Mouse (Mus musculus) midbrain, embryonic 16.5 days (tissue): Measurements from ENCODE around the gene Fau. TPM values are rescaled to one million over a fixed set of nuclear protein-coding genes. Genes with fewer than 3 reads are reported as not detected.

ENCODE experiments used
- ATAC-seq: fragments of 200-750 bp; cut with Nextera tagmentation; 2 replicates; pipeline ENCODE4 v1.8.0; 2017; ENCODE audit warnings: moderate TSS enrichment
- H3K27ac ChIP-seq: fragments of 300-500 bp; sonication (generic); 2 replicates; pipeline ENCODE4 v1.5.1; 2014; ENCODE audit warnings: mild to moderate bottlenecking, low read length, mixed read lengths
- H3K27me3 ChIP-seq: fragments of 300-500 bp; sonication (generic); 2 replicates; pipeline ENCODE4 v1.6.1; 2014; ENCODE audit warnings: low read depth, low read length, mixed read lengths; ENCODE audit not compliant: control insufficient read depth, insufficient read depth
- H3K36me3 ChIP-seq: fragments of 300-500 bp; sonication (generic); 2 replicates; pipeline ENCODE4 v1.6.1; 2014; ENCODE audit warnings: mild to moderate bottlenecking, low read length, moderate library complexity, mixed read lengths; ENCODE audit not compliant: control insufficient read depth, insufficient read depth
- H3K4me1 ChIP-seq: fragments of 300-500 bp; sonication (generic); 2 replicates; pipeline ENCODE4 v1.6.1; 2014; ENCODE audit warnings: mild to moderate bottlenecking, low read length, mixed read lengths; ENCODE audit not compliant: control insufficient read depth, insufficient read depth
- H3K4me2 ChIP-seq: fragments of 300-500 bp; sonication (generic); 2 replicates; pipeline ENCODE4 v1.6.1; 2014; ENCODE audit warnings: mild to moderate bottlenecking, low read length, mixed read lengths
- H3K4me3 ChIP-seq: fragments of 300-500 bp; sonication (generic); 2 replicates; pipeline ENCODE4 v1.5.1; 2014; ENCODE audit warnings: low read depth, mild to moderate bottlenecking, low read length, moderate library complexity, mixed read lengths
- H3K9ac ChIP-seq: fragments of 300-500 bp; sonication (generic); 2 replicates; pipeline ENCODE4 v1.6.1; 2014; ENCODE audit warnings: low read depth, low read length, mixed read lengths
- H3K9me3 ChIP-seq: fragments of 300-500 bp; sonication (generic); replicated peaks from 2 replicates; pipeline ENCODE4 v1.6.1; 2014; ENCODE audit warnings: mild to moderate bottlenecking, low read length, mixed read lengths; ENCODE audit not compliant: control insufficient read depth, poor library complexity, severe bottlenecking
- WGBS: fragments of 180-500 bp; shearing (Covaris S2); extraction: QIAGEN DNeasy Blood & Tissue Kit; methylation state at CpG from one replicate; pipeline ENCODE4 v1.1.7; 2014; 5-methylcytosine and 5-hydroxymethylcytosine counted together
- polyA plus RNA-seq: library from polyadenylated mRNA; unstranded; fragments of >200 nt; fragmentation: Nextera tagmentation; extraction: Ambion mirVana; gene quantifications from 2 replicates; pipeline ENCODE4 v1.2.1, GENCODE M21; 2015

Gene Fau
- polyA plus RNA-seq = 459 and 498 TPM in 2 replicates

GRCm38 (mm10) chr19:6057313-6058096 is at the start of gene Fau, which contains the start of gene Mrpl49:
Gene Fau (plus strand): TSS chr19:6057844.
Gene Mrpl49 (minus strand): TSS chr19:6057785.
- peak within 1 kb of the TSS; percentile 91 for H3K9ac ChIP-seq
- H3K27me3 ChIP-seq = no peaks in the 10 kb centered on the region
- H3K9me3 ChIP-seq = no peaks in the 10 kb centered on the region
- peak; percentile 79 for ATAC-seq
- peak within 1 kb of the TSS; percentile 67 for H3K4me3 ChIP-seq
- H3K4me2 ChIP-seq = peak within 1 kb of the TSS; percentile 88
- H3K36me3 ChIP-seq = peaks cover 18% of the 10 kb centered on the region
- peak within 1 kb of the TSS; percentile 86 for H3K27ac ChIP-seq
- WGBS = under 1% methylated on average over 62 of the region's 63 CpGs
- peaks cover 31% of the 10 kb centered on the region for H3K4me1 ChIP-seq

GRCm38 (mm10) chr19:6009137-6009536 is 48.5 kb upstream of the Fau start:
- no peak overlapping the region for H3K9ac ChIP-seq
- no peak overlapping the region for H3K4me3 ChIP-seq
- no peaks in the 10 kb centered on the region for H3K4me1 ChIP-seq
- no peak overlapping the region for H3K27ac ChIP-seq
- no peak for ATAC-seq
- H3K9me3 ChIP-seq = no peaks in the 10 kb centered on the region
- no peaks in the 10 kb centered on the region for H3K36me3 ChIP-seq
- H3K27me3 ChIP-seq = no peaks in the 10 kb centered on the region
- H3K4me2 ChIP-seq = no peak overlapping the region
- WGBS = 61% methylated on average over 8 of the region's 8 CpGs

- Histone ChIP-seq H3K4me2 (no peak overlapping the region), H3K9me3 (no peaks in the 10 kb centered on the region), H3K4me3 (no peak overlapping the region), H3K4me1 (peaks cover 3% of the 10 kb centered on the region; the same call in 1 of the 2 replicates), H3K36me3 (no peaks in the 10 kb centered on the region), H3K27ac (no peak overlapping the region), H3K27me3 (peaks cover 8% of the 10 kb centered on the region; the same call in 1 of the 2 replicates), H3K9ac (no peak overlapping the region)
- WGBS = 85% methylated on average over 10 of the region's 10 CpGs
- no peak for ATAC-seq
Measured at GRCm38 (mm10) chr19:6013691-6014090, 44.0 kb upstream of the Fau start.

GRCm38 (mm10) chr19:6014991-6015510 is 42.6 kb upstream of the Fau start:
- WGBS = 2% methylated on average over 17 of the region's 18 CpGs
- H3K4me1 ChIP-seq = peaks cover 3% of the 10 kb centered on the region; the same call in 1 of the 2 replicates
- no peak overlapping the region; the same call in 1 of the 2 replicates for H3K27ac ChIP-seq
- H3K9ac ChIP-seq = peak overlapping the region; percentile 75
- peak overlapping the region; percentile 54 for H3K4me3 ChIP-seq
- H3K27me3 ChIP-seq = peaks cover 8% of the 10 kb centered on the region; the same call in 1 of the 2 replicates
- H3K9me3 ChIP-seq = no peaks in the 10 kb centered on the region
- H3K4me2 ChIP-seq = peak overlapping the region; percentile 94
- peak; percentile 64 for ATAC-seq
- no peaks in the 10 kb centered on the region for H3K36me3 ChIP-seq

GRCm38 (mm10) chr19:6015511-6016315 is 41.9 kb upstream of the Fau start, which contains the start of gene Capn1:
Gene Capn1 (minus strand): TSS chr19:6015897.
- ATAC-seq = peak; percentile 84
- Histone ChIP-seq H3K4me1 (peaks cover 3% of the 10 kb centered on the region; the same call in 1 of the 2 replicates), H3K36me3 (no peaks in the 10 kb centered on the region), H3K9me3 (no peaks in the 10 kb centered on the region), H3K27me3 (peaks cover 8% of the 10 kb centered on the region; the same call in 1 of the 2 replicates), H3K27ac (peak within 1 kb of the TSS; percentile 10), H3K4me2 (peak within 1 kb of the TSS; percentile 94), H3K9ac (peak within 1 kb of the TSS; percentile 75), H3K4me3 (peak within 1 kb of the TSS; percentile 54)
- 3% methylated on average over 40 of the region's 40 CpGs for WGBS

GRCm38 (mm10) chr19:6016532-6016931 is 41.1 kb upstream of the Fau start:
- Histone ChIP-seq H3K9me3 (no peaks in the 10 kb centered on the region), H3K9ac (no peak overlapping the region), H3K27me3 (peaks cover 8% of the 10 kb centered on the region; the same call in 1 of the 2 replicates), H3K4me1 (peaks cover 3% of the 10 kb centered on the region; the same call in 1 of the 2 replicates), H3K4me3 (no peak overlapping the region), H3K36me3 (no peaks in the 10 kb centered on the region), H3K4me2 (peak overlapping the region; percentile 94), H3K27ac (no peak overlapping the region)
- ATAC-seq = no peak
- 37% methylated on average over 7 of the region's 7 CpGs for WGBS

- WGBS = 32% methylated on average over 15 of the region's 15 CpGs
- no peak overlapping the region for H3K9ac ChIP-seq
- H3K9me3 ChIP-seq = no peaks in the 10 kb centered on the region
- H3K4me3 ChIP-seq = no peak overlapping the region
- peaks cover 8% of the 10 kb centered on the region; the same call in 1 of the 2 replicates for H3K27me3 ChIP-seq
- no peak for ATAC-seq
- H3K4me1 ChIP-seq = peaks cover 3% of the 10 kb centered on the region; the same call in 1 of the 2 replicates
- H3K27ac ChIP-seq = no peak overlapping the region
- no peak overlapping the region for H3K4me2 ChIP-seq
- H3K36me3 ChIP-seq = no peaks in the 10 kb centered on the region
Measured at GRCm38 (mm10) chr19:6018142-6019089, 39.2 kb upstream of the Fau start.

GRCm38 (mm10) chr19:6020276-6020675 is 37.4 kb upstream of the Fau start:
- Histone ChIP-seq H3K9ac (no peak overlapping the region), H3K9me3 (no peaks in the 10 kb centered on the region), H3K4me1 (no peaks in the 10 kb centered on the region; the same call in 1 of the 2 replicates), H3K4me2 (no peak overlapping the region), H3K27ac (no peak overlapping the region), H3K27me3 (peaks cover 8% of the 10 kb centered on the region; the same call in 1 of the 2 replicates), H3K4me3 (no peak overlapping the region), H3K36me3 (no peaks in the 10 kb centered on the region)
- no peak for ATAC-seq
- 52% methylated on average over 3 of the region's 3 CpGs for WGBS
